Mouse (Mus musculus) A20 (cell line): ENCODE data around the gene Prn.

Source experiments
- DNase-seq: peaks from one replicate; pipeline ENCODE4 v3.0.0-alpha.2; 2011; ENCODE audit warnings: low read depth, low spot score

The Prn gene

DNA sequence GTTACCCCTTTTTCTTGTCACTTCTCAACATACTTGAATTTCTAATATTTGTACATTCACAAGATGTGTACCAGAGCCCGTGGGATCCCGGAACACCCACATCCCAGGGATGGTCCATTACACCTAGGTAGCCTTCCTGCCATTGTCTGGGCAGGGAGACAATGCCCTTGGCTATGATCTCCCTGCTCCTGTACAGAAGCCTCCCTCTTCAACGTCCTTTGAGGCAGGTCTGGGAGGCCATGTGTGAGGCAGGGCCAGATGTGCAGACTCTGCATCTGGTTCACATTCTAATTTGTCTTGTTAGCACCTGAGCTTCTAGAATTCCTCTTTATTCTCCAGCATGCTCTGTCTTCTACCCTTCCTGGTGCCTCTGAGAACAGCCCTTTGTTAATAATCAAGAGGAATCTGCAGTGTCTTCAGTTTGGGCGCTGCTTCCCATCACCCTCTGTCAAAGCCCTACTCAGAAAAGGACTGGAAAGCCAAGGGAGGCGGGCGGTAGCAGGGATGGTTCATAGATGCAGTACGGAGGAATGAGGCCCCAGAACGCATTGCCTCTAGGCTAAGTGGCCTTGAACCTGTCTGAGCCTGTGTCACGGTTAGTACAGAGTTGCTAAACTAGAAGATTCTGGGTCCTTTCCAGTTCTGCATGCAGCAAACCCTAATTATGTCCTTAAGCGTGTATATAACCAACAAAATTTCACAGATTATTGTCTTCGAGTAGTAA lies 39.3 kb downstream of the Prn start:
- no peak for DNase-seq

DNA sequence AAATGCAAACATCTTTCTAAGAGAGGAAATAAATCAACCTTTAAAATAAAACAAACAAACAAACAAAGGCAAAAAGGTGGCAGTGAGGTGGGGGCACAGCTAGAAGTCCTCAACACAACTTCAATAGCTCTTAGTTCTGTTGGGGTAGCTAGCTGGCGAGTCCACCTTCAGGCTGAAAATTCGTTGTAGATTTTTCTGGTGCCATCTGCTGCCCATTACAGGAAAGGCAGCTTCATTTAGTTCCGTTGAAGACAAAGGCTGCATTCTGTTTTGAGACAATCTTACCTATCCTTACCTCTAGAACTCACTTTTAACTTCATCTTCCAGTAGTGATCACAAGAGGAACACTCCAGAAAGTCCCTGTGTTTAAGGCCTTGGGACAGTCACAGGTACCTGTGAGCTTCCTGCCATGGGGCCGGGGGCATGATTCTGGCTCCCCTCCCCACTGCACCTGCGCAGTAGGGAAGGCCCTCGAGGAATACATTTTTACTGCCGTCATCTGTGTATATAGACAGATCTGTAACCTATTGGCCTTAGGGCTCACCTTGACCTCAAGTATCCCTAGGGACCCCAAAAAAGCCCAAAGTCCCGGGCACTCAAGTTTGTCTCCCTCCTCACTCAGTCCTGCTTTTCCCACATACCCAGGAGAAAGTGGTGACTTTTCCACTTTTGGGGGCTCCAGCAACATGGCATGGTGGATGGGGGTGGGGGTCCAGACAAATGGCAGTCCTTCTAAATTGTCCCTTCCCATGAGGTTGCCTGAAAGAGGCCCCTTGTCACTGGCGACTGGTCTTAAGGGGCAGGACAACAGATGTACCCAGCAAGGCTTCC lies 40.2 kb downstream of the Prn start:
- peak; percentile 60 for DNase-seq

DNA sequence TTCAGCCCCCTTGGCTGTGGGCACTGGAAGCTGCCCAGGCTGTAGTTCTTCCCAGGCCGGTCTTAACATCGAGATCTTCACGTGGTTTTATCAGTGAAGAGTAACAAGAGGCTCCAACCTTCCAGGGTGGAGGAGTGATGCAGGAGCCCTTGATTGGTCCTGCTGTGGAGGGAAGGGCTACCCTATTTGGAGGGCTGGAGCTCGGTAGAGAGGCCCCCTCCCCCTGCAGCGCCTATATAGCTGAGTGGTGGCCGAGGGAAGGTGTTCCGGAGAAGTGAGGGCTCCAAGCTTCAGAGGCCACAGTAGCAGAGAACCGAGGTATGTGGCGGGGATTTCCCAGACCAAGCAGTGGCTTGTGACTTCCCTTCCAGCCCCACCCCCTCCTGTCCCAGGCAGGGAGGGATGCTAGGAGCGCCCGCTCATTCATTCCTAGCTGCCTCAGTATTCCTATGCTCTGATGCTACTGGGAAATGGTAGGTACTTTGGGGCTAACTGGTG lies 40.9 kb downstream of the Prn start, which contains the start of gene Prnd:
Prnd (plus strand) TSS at position 264 of the 498 bp plus-strand sequence.
- DNase-seq = peak; percentile 19

DNA sequence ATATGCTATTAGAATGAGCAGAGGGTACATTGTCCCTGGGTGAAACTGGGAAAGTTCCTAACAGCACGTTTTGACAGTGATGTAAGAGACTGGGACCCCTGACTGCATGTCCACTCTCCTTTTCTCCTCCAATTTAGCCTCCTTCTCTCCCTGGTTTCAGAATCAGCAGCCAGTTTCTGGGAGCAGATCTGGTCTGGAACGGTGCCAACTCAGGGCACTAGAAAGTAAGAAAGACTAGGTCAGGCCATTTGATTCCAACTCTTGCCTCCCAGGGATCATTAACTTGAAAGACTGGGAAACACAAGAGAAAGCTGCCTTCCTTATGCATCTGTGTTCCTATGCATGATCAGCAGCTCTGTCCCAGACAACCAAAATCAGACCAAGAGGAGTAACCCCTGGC lies 42.7 kb downstream of the Prn start:
- DNase-seq = no peak

DNA sequence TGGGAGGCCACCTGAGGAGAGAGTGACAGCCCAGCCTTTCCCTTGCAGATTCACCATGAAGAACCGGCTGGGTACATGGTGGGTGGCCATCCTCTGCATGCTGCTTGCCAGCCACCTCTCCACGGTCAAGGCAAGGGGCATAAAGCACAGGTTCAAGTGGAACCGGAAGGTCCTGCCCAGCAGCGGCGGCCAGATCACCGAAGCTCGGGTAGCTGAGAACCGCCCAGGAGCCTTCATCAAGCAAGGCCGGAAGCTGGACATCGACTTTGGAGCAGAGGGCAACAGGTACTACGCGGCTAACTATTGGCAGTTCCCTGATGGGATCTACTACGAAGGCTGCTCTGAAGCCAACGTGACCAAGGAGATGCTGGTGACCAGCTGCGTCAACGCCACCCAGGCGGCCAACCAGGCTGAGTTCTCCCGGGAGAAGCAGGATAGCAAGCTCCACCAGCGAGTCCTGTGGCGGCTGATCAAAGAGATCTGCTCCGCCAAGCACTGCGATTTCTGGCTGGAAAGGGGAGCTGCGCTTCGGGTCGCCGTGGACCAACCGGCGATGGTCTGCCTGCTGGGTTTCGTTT lies 43.3 kb downstream of the Prn start:
- no peak for DNase-seq

DNA sequence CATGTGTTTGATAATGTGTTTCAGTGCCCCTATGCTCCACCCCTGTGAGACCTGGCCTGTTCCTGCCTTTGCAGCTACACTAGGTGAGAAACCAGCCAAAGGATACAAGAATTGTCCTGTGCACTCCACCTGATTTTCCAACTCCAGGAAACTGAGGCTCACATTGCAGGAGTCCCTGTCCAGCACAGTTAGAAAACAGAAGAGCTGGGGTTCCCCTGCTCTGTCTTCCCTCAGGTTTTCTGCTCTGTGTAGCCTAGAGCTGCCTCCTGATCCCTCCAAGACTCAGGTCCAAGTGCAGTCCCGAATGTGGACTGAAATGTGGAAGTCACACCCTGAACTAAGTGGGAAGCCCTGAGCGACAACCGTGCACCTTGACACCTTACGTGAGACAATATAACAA lies 44.0 kb downstream of the Prn start:
- DNase-seq = no peak

DNA sequence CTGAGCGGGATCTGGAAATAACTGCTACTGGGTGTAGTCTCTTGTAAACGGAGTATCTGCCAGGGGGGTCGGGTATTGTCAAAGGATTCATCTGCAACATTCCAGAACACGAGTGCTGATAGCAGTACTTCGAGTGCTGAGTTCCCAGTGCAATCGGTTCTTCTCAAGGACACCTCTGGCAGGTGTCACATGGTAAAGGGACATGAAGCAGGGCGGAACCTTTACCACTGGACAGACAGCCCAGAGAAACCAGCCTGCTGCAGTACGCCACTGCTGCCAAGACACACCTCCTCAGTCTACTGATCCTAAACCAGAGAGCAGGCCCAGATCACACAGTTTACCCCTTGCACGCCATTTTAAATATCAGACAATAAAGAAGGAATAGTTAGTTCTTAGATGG lies 45.1 kb downstream of the Prn start:
- no peak for DNase-seq

DNA sequence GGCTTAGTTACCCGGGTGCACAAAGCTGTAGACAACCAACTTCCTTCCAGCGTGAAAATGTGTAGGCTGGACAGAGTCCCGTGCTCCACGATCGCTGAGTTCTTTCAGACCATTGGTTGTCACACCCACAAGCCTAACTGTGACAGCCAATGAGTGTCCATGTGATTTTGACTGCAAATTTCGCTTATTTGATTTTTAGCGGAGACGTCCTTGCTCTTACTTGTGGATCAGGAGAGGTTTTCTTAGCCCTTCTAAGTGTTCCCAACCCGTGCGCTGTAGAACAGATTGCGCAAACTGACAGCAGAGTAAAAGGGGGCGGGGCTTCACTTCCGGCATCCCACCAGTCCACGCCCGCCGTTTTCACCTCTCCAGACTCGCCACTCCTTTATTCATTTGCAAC lies 45.5 kb downstream of the Prn start:
- DNase-seq = peak; percentile 69

DNA sequence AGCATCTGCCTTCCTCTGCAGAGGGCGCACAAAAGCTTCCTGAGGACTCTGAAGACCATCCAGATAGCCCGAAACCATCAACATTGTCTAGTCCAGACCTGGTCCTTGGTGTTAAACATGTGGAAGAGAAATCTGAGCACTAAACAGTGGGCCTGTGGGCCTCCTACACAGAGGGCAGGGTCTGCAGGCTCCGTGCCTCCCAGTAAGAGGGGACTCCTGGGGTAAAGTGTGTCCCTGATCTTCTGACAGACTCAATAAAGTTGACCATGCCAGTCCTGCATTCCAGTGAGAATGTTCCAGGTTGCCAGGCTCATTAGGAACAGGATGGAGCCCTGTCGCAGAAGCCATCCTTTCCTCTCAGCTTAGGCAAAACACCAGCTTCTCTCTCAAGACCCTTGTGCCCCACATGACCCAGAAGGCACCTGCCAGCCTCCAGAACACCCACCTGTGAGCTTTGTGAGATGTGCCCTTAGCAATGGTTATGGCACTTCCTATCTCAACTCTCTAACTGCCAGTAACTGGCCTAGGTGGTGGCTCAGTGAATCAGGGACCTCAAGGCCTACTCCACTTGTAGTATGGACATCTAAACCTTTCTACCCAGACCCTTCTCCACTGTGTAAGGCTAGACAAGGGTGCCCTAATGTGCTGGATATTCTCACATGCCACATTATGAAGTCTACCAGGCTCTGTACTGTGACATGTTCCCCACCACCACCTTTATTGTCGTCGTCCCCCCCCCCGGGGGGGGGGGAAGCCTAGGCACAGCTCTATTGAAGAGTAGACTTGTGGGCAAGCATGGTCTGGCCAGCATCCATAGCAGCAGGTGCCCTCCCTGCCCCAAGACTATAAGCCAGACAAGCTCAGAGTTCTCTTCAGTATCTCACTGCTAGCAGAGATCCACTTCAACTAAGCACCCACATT lies 46.8 kb downstream of the Prn start:
- DNase-seq = no peak

DNA sequence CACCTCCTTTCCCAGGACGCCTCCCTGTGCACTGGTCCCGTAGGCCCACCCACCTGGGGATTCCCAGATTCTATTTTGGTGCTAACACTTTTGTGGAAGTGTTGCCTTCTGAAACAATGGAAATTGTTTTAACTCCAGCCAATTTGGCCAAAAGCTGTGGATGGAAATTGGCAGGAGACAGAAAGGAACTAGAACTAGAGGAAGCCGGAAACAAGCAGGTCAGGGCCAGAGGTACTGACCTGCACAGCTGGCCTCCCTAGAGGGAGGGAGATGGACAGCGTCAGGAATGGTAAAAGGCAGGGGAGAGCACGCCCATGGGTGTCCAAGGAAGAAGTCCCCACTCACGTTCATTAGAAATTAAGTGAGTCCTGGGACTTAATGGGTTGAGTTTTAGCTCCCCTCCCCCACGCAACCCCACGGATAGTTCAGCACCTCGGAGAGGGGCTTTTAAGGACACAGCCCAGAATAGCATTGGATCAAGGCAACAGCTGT lies 48.0 kb downstream of the Prn start:
- DNase-seq = no peak

DNA sequence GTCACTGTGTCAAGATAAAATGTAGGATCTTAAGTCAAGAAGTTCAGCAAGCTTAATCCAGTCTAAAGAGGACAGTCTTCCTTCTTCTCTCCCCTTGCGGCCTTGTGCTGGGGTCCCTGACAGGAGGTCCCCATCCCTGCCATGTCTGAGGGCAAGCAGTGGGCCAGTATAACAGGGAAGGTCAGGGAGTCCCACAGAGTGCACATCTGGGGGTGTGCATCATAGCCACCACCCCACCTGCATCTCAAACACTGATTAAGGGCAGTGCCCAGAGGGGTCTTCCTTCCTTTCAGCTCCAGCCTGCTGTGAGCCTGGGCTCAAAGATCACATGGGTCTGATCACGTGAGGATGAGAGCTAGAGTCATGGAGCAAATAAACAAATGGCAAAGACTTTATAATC lies 51.9 kb downstream of the Prn start:
- DNase-seq = no peak

DNA sequence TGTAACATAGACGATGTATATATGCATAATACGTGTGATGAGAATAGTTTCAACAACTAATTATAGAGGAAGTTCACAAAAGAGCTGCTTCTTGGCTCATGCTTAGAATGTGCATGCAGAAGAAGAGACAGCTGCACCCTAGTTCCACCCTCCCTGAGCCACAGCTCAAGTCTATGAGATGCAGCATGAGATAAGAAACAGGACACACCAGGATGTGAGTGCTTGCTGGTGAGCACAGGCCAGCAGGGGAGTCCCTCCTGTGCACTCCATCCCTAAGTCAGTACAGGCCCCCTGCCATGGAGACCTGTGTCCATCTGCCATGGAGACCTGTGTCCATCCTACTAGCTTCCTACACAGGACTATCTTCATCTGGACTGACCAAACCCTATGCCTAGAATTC lies 60.8 kb downstream of the Prn start:
- no peak for DNase-seq

DNA sequence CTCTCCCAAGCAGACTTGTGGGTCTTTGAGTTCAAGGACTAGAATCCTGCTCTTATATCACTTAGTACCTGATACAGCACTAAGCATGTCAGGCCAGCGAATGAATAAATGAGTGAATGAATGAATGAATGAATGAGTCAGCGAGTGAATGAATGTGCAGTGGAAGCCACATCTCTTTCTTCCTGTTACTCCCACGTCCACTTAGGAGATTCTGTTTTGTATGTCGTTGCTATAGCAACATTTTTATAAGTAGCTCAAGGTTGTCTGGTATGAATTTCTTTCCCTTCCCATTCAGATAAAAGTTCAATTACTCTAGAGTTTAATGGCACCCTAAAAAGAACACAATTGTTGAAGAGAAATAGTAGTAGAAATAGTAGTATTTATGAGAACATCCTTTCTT lies 61.3 kb downstream of the Prn start:
- DNase-seq = no peak

DNA sequence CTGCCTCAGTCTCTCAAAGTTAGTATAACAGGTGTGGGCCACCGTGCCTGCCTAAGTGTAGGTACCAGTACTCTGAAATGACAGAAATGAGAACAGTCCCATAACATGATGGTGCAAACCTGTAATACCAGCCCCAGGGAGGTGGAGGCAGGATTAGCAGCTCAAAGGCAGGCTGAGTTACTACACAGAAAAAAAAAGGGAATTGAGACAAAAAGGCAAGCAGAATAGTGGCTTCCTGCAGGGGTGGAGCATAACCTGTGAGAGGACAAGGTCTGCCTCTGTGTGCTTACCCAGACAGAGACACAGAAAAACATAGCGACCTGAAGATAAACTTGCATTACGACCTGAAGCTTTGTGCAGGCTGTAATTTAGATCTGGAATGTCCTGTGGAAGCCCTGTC lies 66.9 kb downstream of the Prn start:
- DNase-seq = peak; percentile 63

DNA sequence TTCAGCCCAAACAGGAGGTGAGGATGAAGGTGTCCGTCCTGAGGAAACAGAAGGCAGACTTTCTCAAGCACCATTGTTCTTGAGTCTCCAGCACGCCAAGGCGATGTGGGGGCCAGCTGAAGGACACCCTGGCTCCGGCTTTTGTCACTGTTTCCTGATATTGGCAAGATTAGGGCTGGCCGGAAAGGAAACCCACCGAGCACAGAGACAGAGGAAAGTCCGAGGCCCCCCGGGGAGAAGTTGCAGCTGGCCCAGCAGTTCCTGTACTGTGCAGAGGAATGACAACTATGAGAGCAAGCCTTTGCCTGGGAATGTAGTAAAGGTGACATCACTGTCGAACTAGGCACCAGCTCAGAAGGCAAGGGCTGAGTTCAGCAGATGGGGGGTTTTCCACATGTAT lies 71.1 kb downstream of the Prn start:
- no peak for DNase-seq

DNA sequence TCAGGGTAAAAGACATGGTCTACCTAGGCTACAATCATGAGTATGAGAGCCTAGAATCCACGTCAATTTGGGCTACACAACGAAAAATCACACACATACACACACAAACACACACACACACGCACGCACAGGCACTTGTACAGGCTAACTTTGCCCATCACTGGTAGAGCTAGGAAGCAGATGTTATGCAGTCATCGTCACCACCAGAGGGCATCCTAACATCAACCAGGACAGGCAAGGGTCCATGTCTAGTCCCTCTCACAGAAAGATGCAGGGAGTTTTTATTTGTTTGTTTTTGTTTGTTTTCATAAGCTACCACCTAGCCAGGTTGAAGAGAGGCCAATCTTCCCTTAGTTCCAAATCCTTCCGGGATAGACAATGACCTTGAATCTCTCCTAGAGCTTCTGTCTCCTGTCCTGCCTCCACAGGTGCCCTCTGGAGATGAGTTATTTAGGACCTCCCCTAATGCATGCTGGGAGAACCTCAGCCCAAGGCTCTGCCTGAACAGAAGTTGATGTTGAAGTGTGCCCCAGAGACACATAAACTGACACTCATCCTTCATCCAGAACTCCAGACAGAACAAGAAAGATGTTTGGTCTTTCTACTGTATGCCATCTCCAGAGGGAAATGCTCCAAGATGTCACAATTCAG lies 72.9 kb downstream of the Prn start:
- DNase-seq = peak; percentile 83

DNA sequence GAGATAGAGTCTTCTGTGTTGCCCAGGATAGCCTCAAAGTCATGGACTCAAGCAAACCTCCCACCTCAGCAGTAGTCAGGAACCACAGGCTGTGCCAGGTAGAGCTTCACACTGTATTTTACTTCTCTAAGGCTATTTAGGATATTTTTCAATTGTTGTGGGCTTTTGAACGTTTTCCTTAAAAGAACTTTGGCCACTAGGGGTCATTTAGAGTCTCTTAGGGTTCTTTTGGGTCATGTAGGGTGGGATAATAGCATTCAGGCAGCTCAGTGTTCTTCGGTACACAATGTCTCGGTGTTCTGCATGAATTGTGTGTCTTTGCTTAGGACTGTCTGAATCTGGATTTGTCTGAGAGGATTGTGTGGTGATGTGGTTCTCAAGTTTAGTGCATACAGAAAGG lies 78.2 kb downstream of the Prn start:
- peak; percentile 39 for DNase-seq

DNA sequence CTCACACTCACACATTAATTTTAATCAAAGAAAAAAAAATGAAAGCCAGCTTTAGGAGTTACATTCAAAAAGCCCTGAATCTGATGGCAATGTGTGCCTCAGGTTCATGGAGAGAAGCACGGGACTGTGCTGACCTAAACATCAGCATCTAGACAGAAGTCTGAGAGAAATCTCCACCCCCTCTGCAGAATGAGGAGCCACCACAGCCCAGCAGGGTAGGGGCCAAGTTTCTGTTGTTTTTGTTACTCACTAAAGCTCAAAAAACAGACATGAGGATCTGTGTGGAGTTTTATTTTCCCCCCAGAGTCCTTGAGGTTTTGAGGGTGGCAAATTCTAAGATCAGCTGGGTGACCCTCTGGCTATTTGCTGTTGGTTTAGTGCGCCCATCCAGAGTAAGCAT lies 78.8 kb downstream of the Prn start:
- DNase-seq = no peak

DNA sequence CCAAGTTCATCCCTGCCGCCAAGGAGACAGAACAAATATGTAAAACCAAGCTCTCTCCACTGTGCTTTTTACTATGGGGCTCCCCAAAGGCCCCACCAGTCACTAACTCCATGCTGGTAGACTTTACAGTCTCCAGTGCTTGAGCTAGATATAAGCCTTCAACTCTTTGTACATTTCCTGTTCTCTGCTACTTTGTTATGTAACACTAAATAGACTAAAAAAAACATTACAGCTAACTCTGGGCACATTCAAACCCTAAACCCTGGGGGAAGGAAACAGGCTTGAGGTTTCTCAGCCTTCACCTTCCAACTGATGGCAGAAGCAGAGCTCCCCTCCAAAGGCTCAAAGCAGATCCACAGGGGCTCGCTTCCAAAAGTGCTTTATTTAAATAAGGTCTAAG lies 82.7 kb downstream of the Prn start:
- no peak for DNase-seq

DNA sequence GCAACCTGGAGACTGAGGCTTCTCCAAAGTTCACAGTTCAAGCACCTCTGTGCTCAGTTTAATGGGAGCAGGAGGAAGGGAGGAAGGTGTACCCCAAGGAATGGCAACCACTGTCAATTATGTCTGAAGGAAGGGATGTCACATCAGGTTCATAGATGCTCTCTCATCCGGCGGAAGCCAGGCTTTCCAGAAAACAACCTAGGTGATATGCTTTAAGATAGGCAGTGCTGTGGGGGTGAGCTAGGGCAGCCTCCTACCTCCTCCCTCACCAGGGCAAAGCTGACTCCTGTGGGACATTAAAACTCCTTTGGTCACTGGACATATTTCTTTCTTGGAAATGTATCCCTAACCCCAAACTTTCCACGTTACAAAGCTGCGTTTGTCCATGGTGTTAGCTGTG lies 83.4 kb downstream of the Prn start:
- no peak for DNase-seq

DNA sequence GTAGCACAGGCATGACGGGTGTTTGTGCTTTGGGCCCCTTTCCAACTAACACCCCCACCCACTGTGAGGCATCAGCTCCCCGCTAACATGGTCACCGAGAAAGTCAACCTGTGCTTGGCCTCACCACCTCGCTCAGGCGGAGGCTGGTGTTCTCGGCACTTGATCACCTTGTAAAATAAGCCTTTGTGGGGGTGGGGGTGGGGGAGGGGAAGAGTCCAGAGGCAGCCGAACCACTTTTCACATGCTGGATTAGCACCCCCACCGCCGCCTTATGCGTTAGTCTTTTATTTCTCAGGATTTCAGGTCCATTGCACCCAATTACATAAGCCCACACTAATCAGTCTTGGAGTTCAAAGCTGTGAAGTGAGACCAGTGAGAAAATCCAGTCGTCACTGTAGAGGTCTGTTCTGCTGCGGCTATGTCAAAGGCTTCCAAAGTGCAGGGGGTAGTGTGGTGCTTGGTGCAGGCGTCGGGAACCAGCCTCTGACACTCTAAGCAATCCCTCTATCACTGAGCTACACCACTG lies 83.9 kb downstream of the Prn start:
- no peak for DNase-seq
